Mouse (Mus musculus) stomach, embryonic 14.5 days (tissue): Measurements from ENCODE around the gene Mon1a. TPM values are rescaled to one million over a fixed set of nuclear protein-coding genes. Genes with fewer than 3 reads are reported as not detected.
A peak's percentile ranks its signal among the peaks of the same experiment; 100 is the strongest.

Experiments used
- ATAC-seq: fragments of 200-750 bp; cut with Nextera tagmentation; 2 replicates; pipeline ENCODE4 v1.8.0; 2017; ENCODE audit warnings: low read depth, moderate TSS enrichment; ENCODE audit not compliant: insufficient number of reproducible peaks, insufficient read depth, low FRiP score
- H3K27ac ChIP-seq: fragments of 300-500 bp; sonication (generic); 2 replicates; pipeline ENCODE4 v1.5.1; 2014; ENCODE audit warnings: mild to moderate bottlenecking, low read length, moderate library complexity, mixed read lengths
- H3K27me3 ChIP-seq: fragments of 300-500 bp; sonication (generic); 2 replicates; pipeline ENCODE4 v1.6.1; 2014; ENCODE audit warnings: low read length, control low read depth, mixed read lengths; ENCODE audit not compliant: control insufficient read depth, insufficient read depth
- H3K36me3 ChIP-seq: fragments of 300-500 bp; sonication (generic); 2 replicates; pipeline ENCODE4 v1.6.1; 2014; ENCODE audit warnings: mild to moderate bottlenecking, control low read depth, low read length, moderate library complexity, mixed read lengths; ENCODE audit not compliant: control insufficient read depth, insufficient read depth
- H3K4me1 ChIP-seq: fragments of 300-500 bp; sonication (generic); 2 replicates; pipeline ENCODE4 v1.6.1; 2014; ENCODE audit warnings: low read length, control low read depth, mixed read lengths; ENCODE audit not compliant: control insufficient read depth, insufficient read depth
- H3K4me2 ChIP-seq: fragments of 300-500 bp; sonication (generic); replicated peaks from 2 replicates; pipeline ENCODE4 v1.6.1; 2014; ENCODE audit warnings: low read depth, low read length, control low read depth
- H3K4me3 ChIP-seq: fragments of 300-500 bp; sonication (generic); 2 replicates; pipeline ENCODE4 v1.5.1; 2014; ENCODE audit warnings: low read depth, low read length, control low read depth
- H3K9ac ChIP-seq: fragments of 300-500 bp; sonication (generic); replicated peaks from 2 replicates; pipeline ENCODE4 v1.6.1; 2014; ENCODE audit warnings: low read depth, mild to moderate bottlenecking, control low read depth, low read length, moderate library complexity, mixed read lengths
- H3K9me3 ChIP-seq: fragments of 300-500 bp; sonication (generic); 2 replicates; pipeline ENCODE4 v1.6.1; 2016; ENCODE audit warnings: low read depth, low read length, control low read depth; ENCODE audit not compliant: control insufficient read depth
- WGBS: fragments of 180-500 bp; shearing (Covaris S2); extraction: QIAGEN DNeasy Blood & Tissue Kit; methylation state at CpG from one replicate; pipeline ENCODE4 v1.1.7; 2014; 5-methylcytosine and 5-hydroxymethylcytosine counted together
- polyA plus RNA-seq: library from polyadenylated mRNA; unstranded; fragments of >200 nt; fragmentation: Nextera tagmentation; extraction: Ambion mirVana; gene quantifications from 2 replicates; pipeline ENCODE4 v1.2.1, GENCODE M21; 2014

Gene Mon1a
- polyA plus RNA-seq, 1 experiment from 2014 or later = 20.7 TPM

DNA sequence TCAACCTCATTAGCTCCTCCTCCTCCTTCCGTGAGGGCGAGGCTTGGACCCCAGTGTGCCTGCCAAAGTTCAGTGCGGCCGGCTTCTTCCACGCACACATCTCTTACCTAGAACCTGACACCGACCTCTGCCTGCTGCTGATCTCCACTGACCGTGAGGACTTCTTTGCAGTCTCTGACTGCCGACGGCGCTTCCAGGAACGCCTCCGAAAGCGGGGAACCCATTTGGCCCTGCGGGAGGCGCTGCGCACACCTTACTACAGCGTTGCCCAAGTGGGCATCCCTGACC lies 13.6 kb downstream of the Mon1a start:
- Histone ChIP-seq H3K36me3 (peaks cover 3% of the 10 kb centered on the region; the same call in 1 of the 2 replicates), H3K4me3 (peak overlapping the region; percentile 20; the same call in 1 of the 2 replicates), H3K27ac (no peak overlapping the region), H3K9me3 (no peaks in the 10 kb centered on the region), H3K9ac (no peak overlapping the region), H3K4me1 (peaks cover 17% of the 10 kb centered on the region; the same call in 1 of the 2 replicates), H3K4me2 (peak overlapping the region; percentile 38), H3K27me3 (0 out of 2 replicates have a peak, but pooled peaks cover 5% of the 10 kb centered on the region)
- 23% methylated on average over 17 of the region's 17 CpGs for WGBS
- no peak for ATAC-seq

DNA sequence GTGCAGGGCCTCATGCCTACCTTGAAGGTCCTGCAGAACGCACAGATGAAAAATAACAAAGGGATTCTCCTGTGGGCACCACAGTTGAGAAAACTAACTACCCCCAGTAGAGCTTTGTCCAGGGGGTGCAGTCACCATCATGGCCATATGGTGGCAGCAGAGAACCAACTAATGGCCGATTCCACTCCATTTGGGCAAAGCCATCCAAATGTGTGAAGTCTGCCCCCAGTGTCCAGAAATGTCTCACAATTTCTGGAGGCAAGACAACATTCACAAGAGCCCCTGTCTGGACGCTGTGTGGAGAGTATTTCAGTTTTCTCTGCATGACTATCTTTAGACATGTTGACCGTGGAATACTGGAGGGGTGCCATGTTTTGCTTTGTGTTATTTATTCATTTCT lies 16.8 kb downstream of the Mon1a start:
- Histone ChIP-seq H3K27ac (no peak overlapping the region), H3K9me3 (no peaks in the 10 kb centered on the region), H3K4me1 (peaks cover 42% of the 10 kb centered on the region), H3K36me3 (peaks cover 3% of the 10 kb centered on the region; the same call in 1 of the 2 replicates), H3K9ac (no peak overlapping the region), H3K27me3 (0 out of 2 replicates have a peak, but pooled peaks cover 5% of the 10 kb centered on the region), H3K4me3 (no peak overlapping the region), H3K4me2 (no peak overlapping the region)
- WGBS = 5% methylated on average over 4 of the region's 4 CpGs
- no peak for ATAC-seq

DNA sequence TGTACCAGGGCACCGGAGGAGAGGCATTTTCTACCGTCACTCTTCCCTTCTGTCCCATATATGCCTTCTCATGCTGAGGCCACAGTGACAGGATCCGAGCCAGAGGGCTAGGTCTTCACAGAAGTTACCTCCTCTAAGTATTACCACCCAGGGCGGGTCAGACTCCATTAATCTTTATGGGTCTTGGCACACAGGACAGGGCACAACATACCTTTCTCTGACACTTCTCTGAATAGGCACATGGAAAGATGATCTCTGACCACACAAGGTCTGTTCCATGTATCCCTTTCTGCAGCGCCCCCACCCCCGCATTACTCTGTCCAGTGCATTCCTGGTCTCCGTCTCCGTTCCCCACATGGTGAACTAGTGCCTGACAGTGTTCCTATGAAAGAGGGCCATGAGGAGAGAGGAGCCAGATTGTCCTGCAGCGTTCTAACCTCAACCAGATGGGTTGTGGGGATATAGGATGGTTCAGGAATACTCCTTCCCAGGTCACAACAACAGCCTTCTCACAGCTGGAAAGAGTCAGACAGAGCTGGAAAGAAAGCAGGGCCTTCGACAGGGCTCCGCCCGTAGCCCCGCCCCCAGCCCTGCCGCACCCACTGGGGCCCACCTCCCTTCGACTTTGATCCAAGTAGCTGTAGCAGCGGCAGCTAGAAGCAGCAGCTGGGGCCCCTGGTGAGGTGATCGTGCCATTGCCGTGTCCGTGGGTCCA lies 18.5 kb downstream of the Mon1a start, which contains the start of gene Mst1r:
TSS of gene Mst1r (plus strand) at position 622 of the 715 bp plus-strand sequence.
- 15% methylated on average over 19 of the region's 19 CpGs for WGBS
- H3K36me3 ChIP-seq = peaks cover 3% of the 10 kb centered on the region; the same call in 1 of the 2 replicates
- ATAC-seq = peak; percentile 77
- peaks cover 45% of the 10 kb centered on the region for H3K4me1 ChIP-seq
- peak within 1 kb of the TSS; percentile 44 for H3K4me3 ChIP-seq
- H3K27ac ChIP-seq = peak within 1 kb of the TSS; percentile 78
- H3K9me3 ChIP-seq = no peaks in the 10 kb centered on the region
- H3K9ac ChIP-seq = peak within 1 kb of the TSS; percentile 42
- H3K4me2 ChIP-seq = peak within 1 kb of the TSS; percentile 74
- no peaks in the 10 kb centered on the region for H3K27me3 ChIP-seq

DNA sequence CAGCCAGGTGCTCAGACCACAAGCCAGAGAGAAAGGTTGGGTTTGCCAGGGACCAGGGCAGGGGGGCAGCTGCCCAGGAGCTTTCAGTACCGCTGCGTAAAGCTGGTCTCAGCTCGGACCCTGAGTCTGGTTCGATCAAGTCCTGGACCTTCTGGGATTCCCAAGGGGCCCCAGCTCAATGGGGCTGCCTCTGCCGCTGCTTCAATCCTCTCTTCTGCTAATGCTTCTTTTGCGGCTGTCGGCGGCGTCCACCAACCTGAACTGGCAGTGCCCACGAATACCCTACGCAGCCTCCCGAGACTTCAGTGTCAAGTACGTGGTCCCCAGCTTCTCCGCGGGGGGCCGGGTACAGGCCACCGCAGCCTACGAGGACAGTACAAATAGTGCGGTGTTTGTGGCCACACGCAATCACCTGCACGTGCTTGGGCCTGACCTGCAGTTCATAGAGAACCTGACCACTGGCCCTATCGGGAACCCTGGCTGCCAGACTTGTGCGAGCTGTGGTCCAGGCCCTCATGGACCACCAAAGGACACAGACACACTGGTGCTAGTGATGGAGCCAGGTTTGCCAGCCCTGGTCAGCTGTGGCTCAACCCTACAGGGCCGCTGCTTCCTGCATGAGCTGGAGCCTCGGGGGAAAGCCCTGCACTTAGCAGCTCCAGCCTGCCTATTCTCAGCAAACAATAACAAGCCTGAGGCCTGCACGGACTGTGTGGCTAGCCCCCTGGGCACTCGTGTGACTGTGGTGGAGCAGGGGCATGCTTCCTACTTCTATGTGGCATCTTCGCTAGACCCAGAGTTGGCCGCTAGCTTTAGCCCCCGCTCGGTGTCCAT lies 19.2 kb downstream of the Mon1a start:
- Histone ChIP-seq H3K27ac (peak overlapping the region; percentile 77), H3K4me2 (peak overlapping the region; percentile 74), H3K9ac (peak overlapping the region; percentile 42), H3K4me3 (peak overlapping the region; percentile 44), H3K27me3 (no peaks in the 10 kb centered on the region), H3K4me1 (peaks cover 45% of the 10 kb centered on the region), H3K9me3 (no peaks in the 10 kb centered on the region), H3K36me3 (peaks cover 3% of the 10 kb centered on the region; the same call in 1 of the 2 replicates)
- WGBS = 42% methylated on average over 31 of the region's 31 CpGs
- no peak for ATAC-seq

DNA sequence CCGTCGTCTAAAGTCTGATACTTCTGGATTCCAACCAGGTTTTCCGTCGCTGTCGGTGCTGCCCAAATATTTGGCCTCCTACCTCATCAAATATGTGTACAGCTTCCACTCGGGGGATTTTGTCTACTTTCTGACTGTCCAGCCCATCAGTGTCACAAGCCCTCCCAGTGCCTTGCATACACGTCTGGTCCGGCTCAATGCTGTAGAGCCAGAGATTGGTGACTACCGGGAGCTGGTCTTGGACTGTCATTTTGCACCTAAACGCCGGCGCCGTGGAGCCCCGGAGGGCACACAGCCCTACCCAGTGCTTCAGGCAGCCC lies 19.8 kb downstream of the Mon1a start:
- Histone ChIP-seq H3K9me3 (no peaks in the 10 kb centered on the region), H3K27me3 (no peaks in the 10 kb centered on the region), H3K4me1 (peaks cover 45% of the 10 kb centered on the region), H3K4me2 (peak overlapping the region; percentile 74), H3K27ac (peak overlapping the region; percentile 77), H3K4me3 (peak overlapping the region; percentile 44), H3K9ac (peak overlapping the region; percentile 42; the same call in 1 of the 2 replicates), H3K36me3 (peaks cover under 1% of the 10 kb centered on the region; the same call in 1 of the 2 replicates)
- WGBS = 62% methylated on average over 14 of the region's 14 CpGs
- no peak for ATAC-seq

- peaks cover 2% of the 10 kb centered on the region; the same call in 1 of the 2 replicates for H3K36me3 ChIP-seq
- peak overlapping the region; percentile 52; the same call in 1 of the 2 replicates for H3K27ac ChIP-seq
- peak overlapping the region; percentile 44 for H3K4me3 ChIP-seq
- H3K4me1 ChIP-seq = peaks cover 45% of the 10 kb centered on the region
- H3K27me3 ChIP-seq = no peaks in the 10 kb centered on the region
- H3K9me3 ChIP-seq = no peaks in the 10 kb centered on the region
- WGBS = 28% methylated on average over 18 of the region's 18 CpGs
- no peak for ATAC-seq
- H3K9ac ChIP-seq = no peak overlapping the region; the same call in 1 of the 2 replicates
- peak overlapping the region; percentile 74 for H3K4me2 ChIP-seq
Observed at GRCm38 (mm10) chr9:107908410-107909158, 20.6 kb downstream of the Mon1a start.

GRCm38 (mm10) chr9:107910025-107910769 lies 22.2 kb downstream of the Mon1a start:
- Histone ChIP-seq H3K36me3 (peaks cover 3% of the 10 kb centered on the region; the same call in 1 of the 2 replicates), H3K27ac (peak overlapping the region; percentile 40; the same call in 1 of the 2 replicates), H3K9ac (no peak overlapping the region), H3K4me3 (no peak overlapping the region; the same call in 1 of the 2 replicates), H3K4me1 (peaks cover 43% of the 10 kb centered on the region), H3K4me2 (peak overlapping the region; percentile 74), H3K27me3 (no peaks in the 10 kb centered on the region), H3K9me3 (no peaks in the 10 kb centered on the region)
- ATAC-seq = peak; percentile 43; the same call in 1 of the 2 replicates
- 71% methylated on average over 15 of the region's 15 CpGs for WGBS
